Mouse (Mus musculus): ENCODE measurements around the gene Palb2.

DNA sequence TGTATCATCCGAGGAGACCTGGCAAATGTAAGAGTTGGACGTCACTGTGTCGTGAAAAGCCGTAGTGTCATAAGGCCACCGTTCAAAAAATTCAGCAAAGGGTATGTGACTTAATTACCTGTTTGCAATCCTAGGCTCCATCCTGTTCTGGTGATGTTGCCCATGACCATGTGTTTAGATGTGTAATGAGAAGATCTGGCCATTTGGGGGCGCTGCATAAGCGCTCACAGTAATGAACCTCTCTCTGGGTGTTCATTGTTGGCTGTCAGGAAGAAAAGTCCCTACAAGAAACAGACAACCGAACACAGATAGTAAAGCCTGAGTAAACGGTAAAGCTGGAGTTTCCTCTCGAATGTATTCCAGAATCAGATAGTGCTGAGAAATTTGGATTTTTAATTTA is 2.3 kb upstream of the Palb2 start:
- TF ChIP-seq CTCF (IDR thresholded peaks at IDR 0.05; ENCODE audit: control insufficient read depth, insufficient read depth, insufficient replicate concordance, low read depth, low read length) = no peak
- no peak for TF ChIP-seq POLR2A (IDR thresholded peaks at IDR 0.05; ENCODE audit: control insufficient read depth, low read depth, low read length)

Data from testis, adult 2 months (tissue).